ENCODE assay signal across 9 mouse cellular contexts in genomic region chr4:150659926-150660610, GRCm38 (mm10). TPM values are rescaled to one million over a fixed set of nuclear protein-coding genes. Genes with fewer than 3 reads are reported as not detected.
DNase-seq lines count a peak whose midpoint lies in the region; ATAC-seq and TF ChIP-seq lines count a peak whose summit lies in the region.
"Had no signal": no experiment of that assay in that cellular context is flagged by ENCODE, and none has a peak within 500 bp of the region (broad histone marks: within the 10 kb centered on the region; RNA-seq: fewer than 3 reads in every experiment).

No protein-coding gene starts in this region.

- ATAC-seq in CD4-positive, CD25-positive, alpha-beta regulatory T cell, adult 4 months = no peak
- ATAC-seq in G1E (ENCODE audit: extremely low read depth, insufficient number of reproducible peaks, low FRiP score, poor library complexity, severe bottlenecking) = no peak

- H3K36me3 ChIP-seq in G1E (replicated peaks) = no peaks in the 10 kb centered on the region

- H3K4me1 ChIP-seq in G1E (ENCODE audit: insufficient read depth, low read depth, low read length) = peaks cover 32% of the 10 kb centered on the region

- no peak overlapping the region for H3K4me3 ChIP-seq in G1E (ENCODE audit: low read depth, low read length)

- TF ChIP-seq CTCF in G1E (IDR thresholded peaks at IDR 0.05; ENCODE audit: low read depth, low read length) = peak; percentile 51; the same call in 1 of the 2 replicates

- peaks cover 12% of the 10 kb centered on the region for H3K27me3 ChIP-seq in G1E (ENCODE audit: insufficient read depth, low read length)

- peaks cover 5% of the 10 kb centered on the region; the same call in 1 of the 2 replicates for H3K9me3 ChIP-seq in G1E (replicated peaks)

- DNase-seq in CD4-positive, CD25-positive, alpha-beta regulatory T cell, adult 2 months (ENCODE audit: low read depth, low spot score) = peak; percentile 64
- peak; percentile 46 for DNase-seq in kidney, adult 9 months
- no peak for DNase-seq in kidney, postnatal 14 days
- DNase-seq in G1E (ENCODE audit: low spot score) = peak; percentile 39
- peak; percentile 54 for DNase-seq in naive thymus-derived CD4-positive, alpha-beta T cell, adult 2 months (ENCODE audit: low read depth)
- no peak for DNase-seq in adipocyte (ENCODE audit: low spot score)
- no peak for DNase-seq in frontal cortex, postnatal 10 days (ENCODE audit: low spot score in 2 of 2)

RNA-seq across cellular contexts. Expression of gene Slc45a1, which starts 8.1 kb away (rescaled TPM):
- polyA plus RNA-seq in CD4-positive, CD25-positive, alpha-beta regulatory T cell, adult 4 months (2017; shearing (Covaris generic)) = not detected
- not detected in 2 replicates for total RNA-seq in G1E (2014; fragmentation: Nextera tagmentation)
- 0.22 TPM in 1 of 2 replicates, not detected in the other for total RNA-seq in G1E (2017)
- polyA plus RNA-seq in G1E (2012) = not detected in 2 replicates
- total RNA-seq: hematopoietic stem cell, adult 5-6 weeks had no signal

Comparison
In these comparisons a context has a peak if more than half of its experiments do, and no peak if none do; other contexts are left out.
1. DNase-seq: peak in CD4-positive, CD25-positive, alpha-beta regulatory T cell, adult 2 months (single experiment), kidney, adult 9 months (single experiment), G1E (single experiment) and naive thymus-derived CD4-positive, alpha-beta T cell, adult 2 months (single experiment); none in kidney, postnatal 14 days (single experiment), adipocyte (single experiment) and frontal cortex, postnatal 10 days (0 of 2).